Mouse (Mus musculus): ENCODE measurements around the gene Trim56. TPM values are rescaled to one million over a fixed set of nuclear protein-coding genes. Genes with fewer than 3 reads are reported as not detected.

Trim56 gene
- total RNA-seq, 2 experiments from 2014 or later, result 9.2 to 14.2 TPM

- DNase-seq, result no peak
Measured at GRCm38 (mm10) chr5:137108111-137108510, 7.9 kb downstream of the Trim56 start.

- no peak for DNase-seq
Measured at GRCm38 (mm10) chr5:137107670-137108069, 8.3 kb downstream of the Trim56 start.

GRCm38 (mm10) chr5:137107024-137107423, 9.0 kb downstream of the Trim56 start:
- peak; percentile 87 for DNase-seq

- DNase-seq, result no peak
Measured at GRCm38 (mm10) chr5:137106434-137106833, 9.6 kb downstream of the Trim56 start.

- no peak for DNase-seq
Measured at GRCm38 (mm10) chr5:137103969-137104368, 12.0 kb downstream of the Trim56 start.

GRCm38 (mm10) chr5:137102575-137103522, 13.2 kb downstream of the Trim56 start:
- DNase-seq, result peak; percentile 36

GRCm38 (mm10) chr5:137102078-137102477, 13.9 kb downstream of the Trim56 start:
- no peak for DNase-seq

GRCm38 (mm10) chr5:137100660-137101059, 15.3 kb downstream of the Trim56 start:
- no peak for DNase-seq

- DNase-seq, result no peak
Measured at GRCm38 (mm10) chr5:137098418-137098817, 17.6 kb downstream of the Trim56 start.

- no peak for DNase-seq
Measured at GRCm38 (mm10) chr5:137096037-137096436, 20.0 kb downstream of the Trim56 start.

GRCm38 (mm10) chr5:137095135-137095534, 20.9 kb downstream of the Trim56 start:
- DNase-seq, result no peak

GRCm38 (mm10) chr5:137093720-137094119, 22.3 kb downstream of the Trim56 start:
- no peak for DNase-seq

- DNase-seq, result no peak
Measured at GRCm38 (mm10) chr5:137091560-137091959, 24.4 kb downstream of the Trim56 start.

GRCm38 (mm10) chr5:137090870-137091269, 25.1 kb downstream of the Trim56 start:
- DNase-seq, result no peak

- peak; percentile 44 for DNase-seq
Measured at GRCm38 (mm10) chr5:137087410-137087809, 28.6 kb downstream of the Trim56 start.

- no peak for DNase-seq
Measured at GRCm38 (mm10) chr5:137085731-137086130, 30.3 kb downstream of the Trim56 start.

GRCm38 (mm10) chr5:137085021-137085420, 31.0 kb downstream of the Trim56 start:
- DNase-seq, result no peak

- DNase-seq, result no peak
Measured at GRCm38 (mm10) chr5:137083051-137083450, 33.0 kb downstream of the Trim56 start.

- DNase-seq, result no peak
Measured at GRCm38 (mm10) chr5:137079849-137080248, 36.2 kb downstream of the Trim56 start.

- no peak for DNase-seq
Measured at GRCm38 (mm10) chr5:137078616-137079015, 37.4 kb downstream of the Trim56 start.

GRCm38 (mm10) chr5:137078041-137078440, 38.0 kb downstream of the Trim56 start:
- DNase-seq, result no peak

GRCm38 (mm10) chr5:137077187-137077586, 38.8 kb downstream of the Trim56 start:
- DNase-seq, result no peak

GRCm38 (mm10) chr5:137076191-137076930, 39.6 kb downstream of the Trim56 start:
- no peak for DNase-seq

Measured in gastrocnemius, postnatal 10 days (tissue).